Mouse (Mus musculus) myocyte (in vitro differentiated cells): ENCODE data around the gene Clpx.

ENCODE experiments used
- E2F4 ChIP-seq: IDR thresholded peaks from one replicate; pipeline ENCODE4 v1.6.1; 2011; ENCODE audit warnings: mild to moderate bottlenecking, control low read depth, moderate library complexity; ENCODE audit not compliant: insufficient read depth
- POLR2A ChIP-seq: IDR thresholded peaks from one replicate; pipeline ENCODE4 v1.6.1; 2011; ENCODE audit warnings: low read depth, mild to moderate bottlenecking, control low read depth, moderate library complexity; ENCODE audit not compliant: insufficient read length

GRCm38 (mm10) chr9:65313846-65314245 lies 19.8 kb downstream of the Clpx start:
- TF ChIP-seq POLR2A: no peak
- no peak for TF ChIP-seq E2F4
